Mouse (Mus musculus) yolk sac, embryonic 10.5 days (tissue): ENCODE measurements at regions not wholly inside any gene's neighbourhood (a gene's known extent, or its start where the extent isn't known, plus 50 kb on each side); places are given as distances from the start of the nearest gene placed in this dataset.

Experiments used
- DNase-seq: peaks from one replicate; pipeline ENCODE4 v3.0.0-alpha.2; 2017; ENCODE audit warnings: low spot score

DNA sequence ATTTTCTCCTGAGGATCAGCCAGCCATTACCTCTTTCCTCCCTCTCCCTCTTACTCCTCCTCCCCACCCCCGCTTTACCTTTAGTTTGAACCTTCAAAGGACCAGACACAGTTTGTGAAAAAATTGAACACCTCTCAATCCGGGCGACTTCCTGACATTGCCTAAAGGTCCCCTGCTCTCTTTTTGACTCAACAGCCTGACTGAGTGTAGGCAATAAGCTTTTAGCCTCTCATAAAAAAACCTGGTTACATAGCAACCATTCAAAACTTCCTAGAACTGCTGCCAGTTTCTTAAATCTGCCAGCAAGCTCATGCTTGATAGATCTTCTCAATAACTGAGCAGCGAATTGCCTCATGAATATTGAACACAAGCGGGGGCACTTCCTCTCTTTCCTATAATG is 71.7 kb downstream of the Zfp945 start:
- no peak for DNase-seq

DNA sequence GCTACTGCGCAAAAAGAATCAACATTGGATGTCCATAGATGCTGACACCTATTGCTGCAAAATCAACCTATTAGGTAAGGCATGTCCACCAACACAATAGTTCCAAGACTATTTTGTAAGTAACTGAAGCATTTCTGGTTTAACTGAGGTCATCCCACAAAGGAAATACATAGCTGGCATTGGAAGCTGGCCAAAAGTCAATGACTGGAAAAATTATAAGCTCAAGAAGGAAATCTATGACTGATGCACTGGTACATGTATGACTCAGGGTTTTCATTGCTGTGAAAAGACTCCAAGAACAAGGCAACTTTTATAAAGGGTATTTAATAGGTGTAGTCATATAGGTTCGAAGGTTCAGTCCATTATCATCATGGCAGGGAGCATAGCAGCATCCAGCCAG is 82.5 kb downstream of the Zfp945 start:
- no peak for DNase-seq

DNA sequence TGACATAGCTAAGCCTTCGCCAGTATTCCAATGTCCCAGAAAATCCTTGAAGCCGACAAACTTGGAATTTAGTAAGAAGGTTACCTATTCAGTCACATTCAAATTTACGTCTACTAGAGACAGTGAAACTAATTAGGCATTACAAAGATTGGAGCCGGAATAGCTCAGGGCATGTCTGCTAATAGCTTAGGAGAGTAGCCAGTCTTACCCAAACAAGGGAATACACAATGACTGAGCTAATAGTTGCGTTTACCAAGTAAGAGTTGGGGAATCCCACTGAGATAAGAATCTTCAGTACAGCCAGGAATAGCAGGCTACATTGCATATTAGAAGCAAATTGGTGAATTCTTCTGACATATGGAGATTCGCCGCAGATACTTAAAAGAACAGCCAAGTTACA is 121.2 kb downstream of the Zfp945 start:
- DNase-seq: no peak

DNA sequence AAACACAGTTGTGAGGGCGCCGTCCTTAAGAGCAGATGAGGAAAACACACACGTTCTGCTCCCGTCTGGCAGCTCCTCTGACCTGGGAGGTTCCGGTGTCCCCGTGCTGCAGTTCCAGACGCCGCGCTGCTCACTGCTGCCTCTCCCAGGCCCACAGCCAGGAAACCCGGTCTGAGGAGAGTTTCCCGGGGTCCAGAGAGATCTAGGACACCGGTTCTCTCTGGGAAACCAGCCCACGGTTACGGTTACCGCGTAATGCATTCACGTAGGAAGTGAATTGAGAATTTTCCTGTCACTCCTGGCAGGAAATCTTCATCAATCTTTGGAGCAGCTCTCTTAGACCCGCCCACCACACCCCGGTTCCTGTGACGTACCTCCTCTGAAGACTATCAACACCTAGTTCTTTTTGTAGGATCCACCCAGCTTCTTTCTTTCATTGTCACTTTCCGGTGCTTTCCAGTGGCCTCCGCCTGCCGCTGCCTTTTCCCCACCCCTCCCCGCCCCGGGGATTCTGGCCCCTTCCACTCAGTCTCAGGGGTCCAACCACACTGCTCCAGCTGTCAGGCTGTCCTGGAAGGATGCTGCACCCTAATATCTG is 127.3 kb downstream of the Zfp945 start:
- DNase-seq: peak; percentile 82

DNA sequence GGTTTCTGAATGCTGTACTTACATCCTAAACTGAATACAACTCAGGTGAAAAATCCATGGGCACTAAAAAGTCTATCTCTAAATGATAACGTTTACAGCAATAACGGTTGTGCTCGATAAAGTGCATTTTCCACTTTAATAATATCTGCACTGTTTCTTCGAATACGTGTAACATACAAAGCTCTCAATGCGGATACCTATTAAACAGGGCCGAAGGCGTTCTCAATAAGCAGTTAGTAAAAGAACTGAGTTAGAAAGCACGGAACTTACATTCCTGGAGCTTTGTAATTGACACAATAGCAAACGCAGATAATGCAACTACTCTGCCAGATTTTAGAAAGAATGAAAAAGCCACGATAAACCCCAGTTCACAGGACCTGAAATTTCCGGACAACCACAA is 127.8 kb downstream of the Zfp945 start:
- DNase-seq: no peak

DNA sequence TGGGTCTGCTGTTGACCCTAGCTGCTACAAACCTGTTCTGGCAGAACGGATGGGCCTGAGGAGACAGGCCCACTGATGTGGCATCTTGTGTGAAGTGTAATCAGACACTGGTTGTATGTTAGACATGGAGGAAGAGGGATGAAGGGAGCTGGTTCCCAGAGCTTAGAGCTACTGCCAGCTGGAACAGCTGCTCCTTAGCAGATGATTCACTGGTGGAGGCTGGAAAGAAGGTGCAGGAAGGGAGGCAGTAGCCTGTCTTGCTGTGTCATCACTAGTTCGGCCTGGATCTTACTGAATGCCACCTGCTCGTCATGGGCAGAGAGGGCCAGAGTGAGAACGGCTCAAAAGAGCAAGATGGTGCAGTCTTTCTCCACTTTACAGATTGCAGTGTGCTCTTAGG is 130.6 kb downstream of the Zfp945 start:
- no peak for DNase-seq
